Mouse (Mus musculus): ENCODE measurements around the gene Abhd2. TPM values are rescaled to one million over a fixed set of nuclear protein-coding genes. Genes with fewer than 3 reads are reported as not detected.
"Not testable (repeated sequence)": the region's sequence is repeated elsewhere in the genome, so short reads cannot be mapped to it uniquely, and the experiment has no call there.

Abhd2 gene
- total RNA-seq, 2 experiments from 2014 or later, result 67.1 to 83.8 TPM

- no peak for DNase-seq (ENCODE audit: extremely low spot score in 1 of 2, low spot score in 1 of 2)
Observed at GRCm38 (mm10) chr7:79263776-79264175, 9.2 kb upstream of the Abhd2 start.

DNA sequence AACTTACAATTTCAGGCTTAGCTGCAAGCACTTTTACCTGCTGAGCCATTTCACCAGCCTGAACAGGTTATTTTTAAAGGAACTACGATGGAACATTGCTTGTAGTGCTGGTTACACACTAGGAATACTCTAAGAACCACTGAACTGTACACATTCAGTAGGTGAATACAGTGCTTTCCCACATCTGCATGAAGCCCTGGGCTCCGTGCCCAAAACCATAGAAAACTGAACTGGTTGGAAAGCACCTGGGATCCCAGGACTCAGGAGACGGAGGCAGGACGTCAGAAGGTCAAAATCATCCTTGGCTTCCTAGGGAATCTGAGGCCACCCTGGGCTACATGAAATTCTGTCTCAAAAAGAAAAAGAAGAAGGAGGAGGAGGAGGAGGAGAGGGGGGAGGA, 6.8 kb upstream of the Abhd2 start:
- DNase-seq (ENCODE audit: extremely low spot score in 1 of 2, low spot score in 1 of 2), result no peak

DNA sequence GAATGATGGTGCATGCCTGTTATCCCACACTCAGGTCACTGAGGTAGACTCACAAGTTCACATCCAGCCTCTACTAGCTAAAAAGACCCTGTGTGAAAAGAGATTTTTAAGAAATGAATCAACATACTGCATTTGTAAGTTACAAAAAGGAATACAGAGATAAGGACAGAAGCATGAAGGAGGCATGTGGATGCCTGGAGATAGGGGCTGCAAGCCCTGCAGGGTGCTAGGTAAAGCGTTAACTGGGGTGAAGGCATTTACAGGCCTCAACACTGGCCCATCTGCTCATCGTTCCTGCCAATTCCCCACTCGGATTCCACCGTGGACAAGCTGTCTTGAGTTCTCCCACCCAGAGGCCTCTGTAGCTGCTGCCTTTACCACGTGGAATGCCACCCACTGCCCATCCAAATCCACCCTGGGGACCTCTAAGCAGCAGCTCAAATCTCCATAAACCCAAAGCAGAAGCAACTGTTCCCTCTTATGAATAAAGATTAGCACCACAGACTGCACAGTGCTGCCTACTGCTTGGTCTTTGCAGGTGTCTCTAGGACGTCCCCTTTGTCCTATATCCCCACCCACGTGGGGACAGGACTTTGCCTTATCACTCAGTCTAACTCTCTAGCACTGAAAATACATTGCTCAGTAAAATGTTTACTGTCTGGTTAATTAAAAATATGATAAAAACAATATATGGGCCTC, 5.2 kb upstream of the Abhd2 start:
- DNase-seq (ENCODE audit: extremely low spot score in 1 of 2, low spot score in 1 of 2), result no peak

GRCm38 (mm10) chr7:79268897-79269296, 4.1 kb upstream of the Abhd2 start:
- DNase-seq (ENCODE audit: extremely low spot score in 1 of 2, low spot score in 1 of 2), result no peak

DNA sequence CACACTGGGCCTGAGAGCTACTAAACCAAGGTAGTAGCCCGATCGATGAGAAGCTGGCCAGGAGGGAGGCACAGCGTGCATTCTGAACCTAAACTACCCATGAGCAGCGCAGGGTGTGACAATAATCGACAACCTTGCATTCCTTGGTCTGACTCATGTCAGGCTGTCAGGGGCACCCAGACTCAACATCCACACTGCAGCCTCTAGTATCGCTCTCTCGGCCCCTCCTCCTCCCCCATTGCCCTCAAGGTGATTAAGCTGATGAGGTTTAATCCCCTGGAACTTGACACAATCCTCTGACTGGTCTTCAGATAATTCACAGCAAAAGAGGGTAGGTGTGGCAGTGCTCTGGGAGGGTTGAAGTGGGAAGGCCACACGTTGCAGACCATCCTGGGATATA, 3.6 kb upstream of the Abhd2 start:
- no peak for DNase-seq (ENCODE audit: extremely low spot score in 1 of 2, low spot score in 1 of 2)

DNA sequence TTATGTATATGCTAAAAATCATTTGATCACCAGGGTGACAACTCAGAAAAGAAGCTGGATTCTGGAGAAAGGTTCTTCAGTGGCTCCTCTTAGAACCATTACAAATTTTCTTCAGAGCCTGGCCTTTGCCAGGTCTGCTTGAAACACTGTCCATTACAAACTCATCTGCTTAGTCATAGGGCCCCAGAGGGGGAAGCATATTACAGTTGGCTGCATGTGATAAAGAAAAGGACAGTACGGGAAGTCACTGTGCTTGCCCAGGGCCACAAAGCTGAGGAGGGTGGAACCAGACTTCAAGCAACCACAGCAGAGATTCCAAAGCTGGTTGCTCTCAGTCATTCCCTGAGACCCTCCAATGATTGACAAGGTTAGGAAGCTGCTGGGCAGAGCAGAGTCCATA, 3.1 kb upstream of the Abhd2 start:
- DNase-seq (ENCODE audit: extremely low spot score in 1 of 2, low spot score in 1 of 2), result no peak

DNA sequence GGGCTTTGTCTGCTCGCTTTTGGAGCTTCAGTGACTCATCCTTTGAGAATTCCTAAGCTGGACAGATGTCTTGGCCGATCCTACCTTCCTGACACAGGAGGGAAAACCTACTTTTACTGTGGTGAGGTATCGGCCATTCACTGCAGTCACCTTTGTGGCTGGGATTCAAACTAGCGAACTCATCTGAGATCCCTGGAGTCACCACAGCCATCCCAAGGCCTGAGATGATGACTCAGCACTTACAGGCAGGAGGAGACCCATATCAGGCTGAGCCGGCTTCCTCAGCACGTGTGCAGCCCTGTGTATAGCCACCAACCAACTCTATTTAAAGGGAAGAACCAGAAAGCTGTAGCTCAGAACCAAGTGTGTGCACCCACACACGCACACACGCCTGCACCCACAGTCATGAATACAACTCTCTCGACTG, 2.0 kb upstream of the Abhd2 start:
- DNase-seq (ENCODE audit: extremely low spot score in 1 of 2, low spot score in 1 of 2), result no peak

DNA sequence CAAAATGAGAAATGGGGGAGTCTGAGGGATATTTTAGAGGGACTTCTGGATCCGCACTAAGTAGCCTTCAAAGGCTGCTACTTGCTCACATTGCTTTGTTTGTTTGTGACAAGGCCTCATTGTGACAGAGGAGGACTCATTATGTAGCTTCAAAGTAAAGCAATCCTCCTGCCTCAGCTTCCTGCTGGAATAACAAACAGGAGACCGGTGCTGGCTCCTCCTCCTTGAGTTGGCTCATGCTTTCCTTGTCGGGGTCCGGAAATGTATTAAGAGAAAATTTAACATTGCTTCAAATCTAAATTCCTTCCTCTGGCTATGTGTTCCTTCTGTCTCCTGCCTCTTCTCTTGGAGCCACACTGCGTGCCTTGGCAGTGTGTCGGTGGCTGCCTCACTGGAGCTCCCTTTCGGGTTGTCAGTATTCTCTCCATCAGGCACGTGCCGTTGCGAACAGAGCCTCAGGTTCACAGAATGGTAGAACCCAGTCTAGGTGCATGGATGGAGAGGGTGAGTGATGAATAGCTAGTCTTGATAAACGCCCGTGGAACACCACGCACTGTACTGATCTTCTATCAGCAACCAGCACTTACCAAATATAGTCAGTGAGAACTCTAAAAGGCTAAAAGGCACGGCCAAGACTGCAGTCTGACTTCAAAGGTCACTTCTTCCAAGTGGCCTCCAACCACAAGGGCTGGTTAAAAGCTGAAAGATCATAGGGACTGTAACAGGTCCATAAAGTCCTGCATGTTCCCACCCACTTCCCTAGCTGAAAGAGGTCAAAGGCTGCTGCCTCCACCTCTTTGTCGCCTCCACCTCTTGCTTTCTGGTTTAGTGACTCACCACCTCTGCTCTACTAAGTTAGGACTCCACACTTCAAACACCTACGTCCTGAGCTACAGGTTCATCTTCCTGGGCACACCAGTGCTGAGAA, 874 bp upstream of the Abhd2 start:
- no peak for DNase-seq (ENCODE audit: extremely low spot score in 1 of 2, low spot score in 1 of 2)

DNA sequence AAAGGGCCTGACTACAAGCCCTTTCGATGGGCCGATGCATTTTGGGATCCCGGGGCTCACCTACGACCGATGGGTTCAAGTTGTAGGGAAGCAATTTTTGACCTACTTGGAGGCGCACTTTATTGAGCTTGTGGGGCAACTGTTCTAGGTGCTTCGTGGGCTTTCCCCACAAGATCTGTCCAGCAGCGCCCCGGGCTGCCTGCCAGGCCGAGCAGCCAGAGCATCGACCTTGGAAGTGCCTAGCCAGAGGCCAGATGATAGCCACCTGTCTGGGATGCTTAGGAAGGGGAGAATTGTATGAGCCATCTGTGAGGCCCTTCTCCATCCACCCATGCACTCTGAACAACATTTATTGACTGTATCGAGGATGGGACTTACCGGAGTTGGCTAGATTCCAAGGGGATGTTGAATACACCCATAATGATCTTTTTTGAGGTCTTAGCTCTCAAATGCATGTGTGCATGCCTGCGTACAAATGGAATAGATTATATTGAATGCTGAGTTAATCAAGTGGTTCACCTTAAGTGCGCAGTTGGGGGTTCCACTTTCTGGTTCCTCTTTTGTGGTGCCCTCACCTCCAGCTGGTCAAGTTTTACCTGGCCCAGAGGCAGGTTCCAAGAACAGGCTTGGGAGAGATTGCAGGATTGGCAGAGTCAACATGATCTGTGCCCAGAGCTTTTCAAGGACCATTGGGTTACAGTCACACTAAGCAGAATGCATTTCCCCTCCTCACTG, 906 bp downstream of the Abhd2 start:
- no peak for DNase-seq (ENCODE audit: extremely low spot score in 1 of 2, low spot score in 1 of 2)

GRCm38 (mm10) chr7:79274473-79275010, 1.5 kb downstream of the Abhd2 start:
- no peak for DNase-seq (ENCODE audit: extremely low spot score in 1 of 2, low spot score in 1 of 2)

- no peak for DNase-seq (ENCODE audit: extremely low spot score in 1 of 2, low spot score in 1 of 2)
Observed at GRCm38 (mm10) chr7:79275345-79275744, 2.3 kb downstream of the Abhd2 start.

DNA sequence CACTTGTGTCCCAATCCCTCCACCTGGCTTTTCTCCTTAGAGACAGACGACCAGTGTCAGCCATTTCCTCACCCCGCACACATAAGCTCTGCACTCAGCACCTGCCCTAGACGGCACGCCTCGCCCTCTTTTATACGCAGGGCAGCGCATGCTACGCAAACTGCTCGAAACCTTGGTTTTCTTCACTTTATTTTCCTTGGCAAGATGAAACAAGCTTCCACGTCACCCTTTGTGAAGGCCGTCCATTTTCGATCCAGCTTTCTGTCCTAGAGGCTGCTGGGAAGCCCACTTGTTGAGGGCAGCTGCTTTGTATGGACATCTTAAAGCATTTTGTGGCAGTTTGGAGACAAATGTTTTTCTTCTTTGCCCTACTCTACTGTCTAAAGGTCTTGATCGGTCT, 5.4 kb downstream of the Abhd2 start:
- DNase-seq (ENCODE audit: extremely low spot score in 1 of 2, low spot score in 1 of 2), result no peak

- no peak for DNase-seq (ENCODE audit: extremely low spot score in 1 of 2, low spot score in 1 of 2)
Observed at GRCm38 (mm10) chr7:79279376-79280029, 6.5 kb downstream of the Abhd2 start.

GRCm38 (mm10) chr7:79282883-79283670, 10.1 kb downstream of the Abhd2 start:
- DNase-seq (ENCODE audit: extremely low spot score in 1 of 2, low spot score in 1 of 2), result no peak

DNA sequence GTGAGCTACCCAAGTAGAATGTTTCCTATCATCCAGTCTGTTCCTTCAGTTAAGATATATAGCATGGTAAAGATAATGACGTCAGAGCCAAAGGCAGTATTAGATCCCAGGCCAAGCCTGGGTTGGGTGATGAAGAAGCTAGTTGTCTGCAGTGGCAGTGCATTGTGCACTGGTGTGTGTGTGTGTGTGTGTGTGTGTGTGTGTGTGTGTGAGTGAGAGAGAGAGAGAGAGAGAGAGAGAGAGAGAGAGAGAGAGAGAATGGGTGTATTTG, 10.6 kb downstream of the Abhd2 start:
- not testable (repeated sequence) for DNase-seq (ENCODE audit: extremely low spot score in 1 of 2, low spot score in 1 of 2)

GRCm38 (mm10) chr7:79284160-79284888, 11.3 kb downstream of the Abhd2 start:
- no peak for DNase-seq (ENCODE audit: extremely low spot score in 1 of 2, low spot score in 1 of 2)

DNA sequence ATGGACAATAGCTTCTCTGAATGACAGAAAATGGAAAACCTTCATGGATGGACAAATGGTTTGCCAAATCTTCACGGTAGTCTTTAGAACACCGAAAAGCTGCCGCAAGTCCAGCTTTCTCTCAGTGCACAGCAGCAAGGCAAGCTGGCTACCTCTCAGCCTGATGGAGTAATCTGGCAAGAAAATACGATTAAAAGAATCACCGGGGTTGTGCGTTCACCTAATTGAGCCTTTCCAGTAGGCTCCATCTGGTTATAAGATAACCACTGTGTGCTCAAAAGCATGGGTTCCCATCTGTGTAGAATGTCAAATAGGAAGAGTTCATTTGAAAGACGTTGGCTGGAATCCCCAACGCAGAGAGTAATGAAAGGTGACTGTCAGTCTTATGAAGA, 11.9 kb downstream of the Abhd2 start:
- no peak for DNase-seq (ENCODE audit: extremely low spot score in 1 of 2, low spot score in 1 of 2)

GRCm38 (mm10) chr7:79285408-79285807, 12.4 kb downstream of the Abhd2 start:
- DNase-seq (ENCODE audit: extremely low spot score in 1 of 2, low spot score in 1 of 2), result no peak

DNA sequence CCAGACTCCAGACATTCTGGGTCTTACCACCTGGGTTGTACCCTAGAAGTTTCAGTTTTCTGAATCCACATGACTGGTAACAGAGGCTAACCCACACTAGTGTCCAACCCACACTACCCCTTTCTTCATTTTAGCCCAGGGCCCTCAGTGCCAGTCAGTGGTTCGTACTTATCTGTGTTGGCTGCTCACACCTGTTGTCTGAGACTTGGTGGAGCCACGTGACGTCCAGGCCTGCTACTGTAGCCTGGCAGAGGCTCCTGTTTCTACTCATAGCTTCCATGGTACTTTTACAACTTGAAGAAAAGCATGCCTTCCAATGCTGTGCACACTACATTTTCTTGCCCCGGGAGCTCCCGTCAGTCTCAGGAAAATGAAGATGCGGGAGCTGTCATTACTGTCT, 14.2 kb downstream of the Abhd2 start:
- no peak for DNase-seq (ENCODE audit: extremely low spot score in 1 of 2, low spot score in 1 of 2)
